Mouse (Mus musculus): ENCODE measurements at regions not wholly inside any gene's neighbourhood (a gene's known extent, or its start where the extent isn't known, plus 50 kb on each side); places are given as distances from the start of the nearest gene placed in this dataset.

- 75% methylated on average over 6 of the region's 6 CpGs for WGBS
- Histone ChIP-seq H3K9ac (ENCODE audit: low read length) (no peak overlapping the region), H3K27me3 (replicated peaks; ENCODE audit: control insufficient read depth, insufficient read depth, low read length) (no peaks in the 10 kb centered on the region), H3K9me3 (replicated peaks; ENCODE audit: control insufficient read depth, low read length) (no peaks in the 10 kb centered on the region), H3K4me3 (ENCODE audit: low read depth, low read length) (no peak overlapping the region), H3K4me1 (ENCODE audit: control insufficient read depth, insufficient read depth, low read length) (peaks cover 21% of the 10 kb centered on the region), H3K4me2 (ENCODE audit: low read length) (no peak overlapping the region), H3K36me3 (ENCODE audit: control insufficient read depth, insufficient read depth, low read length) (no peaks in the 10 kb centered on the region), H3K27ac (ENCODE audit: low read depth, low read length) (no peak overlapping the region)
- ATAC-seq (no peak), DNase-seq (ENCODE audit: low spot score) (no peak)
These were observed 80.8 kb upstream of the 4930583I09Rik start for GRCm38 (mm10) chr17:64916657-64917056.

DNA sequence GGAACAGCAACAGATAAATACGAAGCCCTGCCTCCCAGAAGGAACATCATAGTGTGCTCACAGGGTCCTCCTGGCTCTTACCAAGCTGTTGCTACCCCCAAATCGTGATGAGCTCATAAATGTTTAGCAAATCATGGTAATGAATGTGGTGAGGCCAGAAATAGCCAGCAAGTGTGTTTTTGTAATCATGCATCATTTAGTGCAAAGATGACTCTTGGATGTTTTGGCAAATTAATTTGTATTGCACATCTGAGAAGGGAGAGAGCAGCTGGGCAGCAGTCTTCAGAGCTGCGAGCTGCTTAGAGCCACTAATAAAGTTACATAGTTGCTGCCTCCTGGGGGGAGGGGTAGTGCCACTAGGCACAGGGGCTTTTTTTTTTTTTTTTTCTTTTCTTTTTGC, 79.8 kb upstream of the 4930583I09Rik start:
- no peak overlapping the region for H3K4me3 ChIP-seq (ENCODE audit: low read depth, low read length)
- H3K4me1 ChIP-seq (ENCODE audit: control insufficient read depth, insufficient read depth, low read length), result peaks cover 21% of the 10 kb centered on the region
- H3K9me3 ChIP-seq (replicated peaks; ENCODE audit: control insufficient read depth, low read length), result no peaks in the 10 kb centered on the region
- DNase-seq (ENCODE audit: low spot score) (peak; percentile 53), ATAC-seq (peak; percentile 35; the same call in 1 of the 2 replicates)
- WGBS, result 28% methylated on average over 3 of the region's 3 CpGs
- no peaks in the 10 kb centered on the region for H3K27me3 ChIP-seq (replicated peaks; ENCODE audit: control insufficient read depth, insufficient read depth, low read length)
- H3K4me2 ChIP-seq (ENCODE audit: low read length), result no peak overlapping the region
- no peaks in the 10 kb centered on the region for H3K36me3 ChIP-seq (ENCODE audit: control insufficient read depth, insufficient read depth, low read length)
- H3K27ac ChIP-seq (ENCODE audit: low read depth, low read length), result no peak overlapping the region
- no peak overlapping the region for H3K9ac ChIP-seq (ENCODE audit: low read length)

DNA sequence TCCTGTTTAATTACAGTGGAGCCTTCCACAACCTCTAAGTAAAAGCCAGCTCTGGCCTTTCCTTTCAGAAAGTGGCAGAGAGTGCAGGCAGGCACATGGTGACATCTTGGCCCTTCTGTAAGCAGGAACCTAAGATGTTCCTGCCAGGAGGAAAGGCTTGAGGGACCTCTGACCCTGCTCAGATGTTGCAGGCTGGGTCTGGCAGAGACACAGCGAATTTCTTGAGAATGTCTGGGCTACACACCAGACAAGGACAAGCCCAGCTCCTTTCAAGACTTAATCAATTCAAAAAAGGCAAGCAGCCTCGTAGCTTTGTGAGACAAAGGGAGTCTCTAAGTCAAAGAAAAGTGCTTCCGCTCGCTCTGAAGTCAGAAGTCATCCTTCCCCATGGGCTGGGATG, 79.2 kb upstream of the 4930583I09Rik start:
- no peaks in the 10 kb centered on the region for H3K27me3 ChIP-seq (replicated peaks; ENCODE audit: control insufficient read depth, insufficient read depth, low read length)
- H3K4me2 ChIP-seq (ENCODE audit: low read length), result no peak overlapping the region
- 0 out of 2 replicates have a peak overlapping the region, but pooled peaks have one; percentile 9 for H3K9ac ChIP-seq (ENCODE audit: low read length)
- no peak overlapping the region for H3K4me3 ChIP-seq (ENCODE audit: low read depth, low read length)
- WGBS, result 11% methylated on average over 4 of the region's 4 CpGs
- peaks cover 21% of the 10 kb centered on the region for H3K4me1 ChIP-seq (ENCODE audit: control insufficient read depth, insufficient read depth, low read length)
- ATAC-seq (no peak), DNase-seq (ENCODE audit: low spot score) (no peak)
- no peaks in the 10 kb centered on the region for H3K36me3 ChIP-seq (ENCODE audit: control insufficient read depth, insufficient read depth, low read length)
- H3K9me3 ChIP-seq (replicated peaks; ENCODE audit: control insufficient read depth, low read length), result no peaks in the 10 kb centered on the region
- no peak overlapping the region for H3K27ac ChIP-seq (ENCODE audit: low read depth, low read length)

DNA sequence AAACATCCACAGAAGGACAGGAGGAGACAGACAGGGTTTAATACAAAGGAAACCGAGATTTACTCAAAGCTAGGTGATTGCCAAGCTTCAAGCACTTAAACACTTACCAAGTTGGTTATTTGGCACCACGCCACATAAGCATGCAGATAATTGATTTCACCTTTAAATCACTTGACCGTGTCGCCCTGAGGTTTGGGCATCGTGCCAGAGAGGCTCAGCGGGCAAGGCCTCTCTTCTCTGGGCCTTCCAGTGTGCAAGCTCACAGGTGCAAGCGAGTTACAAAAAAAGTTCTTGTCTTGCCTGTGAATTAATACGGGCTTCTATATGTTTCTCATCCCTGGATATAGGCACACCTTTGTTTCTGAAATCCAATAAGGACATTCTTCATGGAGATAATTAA, 78.4 kb upstream of the 4930583I09Rik start:
- peaks cover 21% of the 10 kb centered on the region for H3K4me1 ChIP-seq (ENCODE audit: control insufficient read depth, insufficient read depth, low read length)
- H3K36me3 ChIP-seq (ENCODE audit: control insufficient read depth, insufficient read depth, low read length), result no peaks in the 10 kb centered on the region
- DNase-seq (ENCODE audit: low spot score) (peak; percentile 65), ATAC-seq (peak; percentile 27)
- H3K4me3 ChIP-seq (ENCODE audit: low read depth, low read length), result no peak overlapping the region
- H3K9me3 ChIP-seq (replicated peaks; ENCODE audit: control insufficient read depth, low read length), result no peaks in the 10 kb centered on the region
- no peak overlapping the region for H3K4me2 ChIP-seq (ENCODE audit: low read length)
- no peak overlapping the region for H3K27ac ChIP-seq (ENCODE audit: low read depth, low read length)
- no peaks in the 10 kb centered on the region for H3K27me3 ChIP-seq (replicated peaks; ENCODE audit: control insufficient read depth, insufficient read depth, low read length)
- 20% methylated on average over 8 of the region's 8 CpGs for WGBS
- no peak overlapping the region for H3K9ac ChIP-seq (ENCODE audit: low read length)

- no peaks in the 10 kb centered on the region for H3K27me3 ChIP-seq (replicated peaks; ENCODE audit: control insufficient read depth, insufficient read depth, low read length)
- DNase-seq (ENCODE audit: low spot score) (no peak), ATAC-seq (no peak)
- no peak overlapping the region for H3K9ac ChIP-seq (ENCODE audit: low read length)
- no peak overlapping the region for H3K27ac ChIP-seq (ENCODE audit: low read depth, low read length)
- H3K4me3 ChIP-seq (ENCODE audit: low read depth, low read length), result no peak overlapping the region
- WGBS, result 86% methylated on average over 1 of the region's 1 CpGs
- no peak overlapping the region for H3K4me2 ChIP-seq (ENCODE audit: low read length)
- no peaks in the 10 kb centered on the region for H3K36me3 ChIP-seq (ENCODE audit: control insufficient read depth, insufficient read depth, low read length)
- H3K4me1 ChIP-seq (ENCODE audit: control insufficient read depth, insufficient read depth, low read length), result no peaks in the 10 kb centered on the region; the same call in 1 of the 2 replicates
- no peaks in the 10 kb centered on the region for H3K9me3 ChIP-seq (replicated peaks; ENCODE audit: control insufficient read depth, low read length)
These were observed 72.8 kb upstream of the 4930583I09Rik start for GRCm38 (mm10) chr17:64908671-64909070.

- 71% methylated on average over 17 of the region's 17 CpGs for WGBS
- no peaks in the 10 kb centered on the region for H3K36me3 ChIP-seq (ENCODE audit: control insufficient read depth, insufficient read depth, low read length)
- H3K9me3 ChIP-seq (replicated peaks; ENCODE audit: control insufficient read depth, low read length), result no peaks in the 10 kb centered on the region
- H3K4me2 ChIP-seq (ENCODE audit: low read length), result no peak overlapping the region
- H3K9ac ChIP-seq (ENCODE audit: low read length), result no peak overlapping the region
- H3K27ac ChIP-seq (ENCODE audit: low read depth, low read length), result no peak overlapping the region; the same call in 1 of the 2 replicates
- no peaks in the 10 kb centered on the region for H3K27me3 ChIP-seq (replicated peaks; ENCODE audit: control insufficient read depth, insufficient read depth, low read length)
- DNase-seq (ENCODE audit: low spot score) (no peak), ATAC-seq (peak; percentile 42)
- no peak overlapping the region for H3K4me3 ChIP-seq (ENCODE audit: low read depth, low read length)
- H3K4me1 ChIP-seq (ENCODE audit: control insufficient read depth, insufficient read depth, low read length), result no peaks in the 10 kb centered on the region
These were observed 66.1 kb upstream of the 4930583I09Rik start for GRCm38 (mm10) chr17:64901721-64902623.

GRCm38 (mm10) chr17:64897473-64897872, 61.6 kb upstream of the 4930583I09Rik start:
- ATAC-seq, result 0 out of 2 replicates have a peak, but pooled peaks have one; percentile 29
- WGBS, result 41% methylated on average over 1 of the region's 1 CpGs
- H3K4me2 ChIP-seq (ENCODE audit: low read length), result no peak overlapping the region

GRCm38 (mm10) chr17:64895886-64896285, 60.0 kb upstream of the 4930583I09Rik start:
- 97% methylated on average over 10 of the region's 10 CpGs for WGBS
- no peak for ATAC-seq

More at GRCm38 (mm10) chr17:64897473-64897872, 61.6 kb upstream of the 4930583I09Rik start:
- Histone ChIP-seq H3K27me3 (replicated peaks; ENCODE audit: control insufficient read depth, insufficient read depth, low read length) (no peaks in the 10 kb centered on the region), H3K36me3 (ENCODE audit: control insufficient read depth, insufficient read depth, low read length) (no peaks in the 10 kb centered on the region), H3K4me1 (ENCODE audit: control insufficient read depth, insufficient read depth, low read length) (no peaks in the 10 kb centered on the region), H3K9ac (ENCODE audit: low read length) (no peak overlapping the region), H3K27ac (ENCODE audit: low read depth, low read length) (no peak overlapping the region), H3K9me3 (replicated peaks; ENCODE audit: control insufficient read depth, low read length) (no peaks in the 10 kb centered on the region), H3K4me3 (ENCODE audit: low read depth, low read length) (no peak overlapping the region)
- DNase-seq (ENCODE audit: low spot score), result peak; percentile 31

GRCm38 (mm10) chr17:64895466-64895865, 59.6 kb upstream of the 4930583I09Rik start:
- Histone ChIP-seq H3K4me1 (ENCODE audit: control insufficient read depth, insufficient read depth, low read length) (no peaks in the 10 kb centered on the region), H3K9ac (ENCODE audit: low read length) (no peak overlapping the region), H3K27ac (ENCODE audit: low read depth, low read length) (no peak overlapping the region), H3K9me3 (replicated peaks; ENCODE audit: control insufficient read depth, low read length) (no peaks in the 10 kb centered on the region), H3K27me3 (replicated peaks; ENCODE audit: control insufficient read depth, insufficient read depth, low read length) (no peaks in the 10 kb centered on the region), H3K4me2 (ENCODE audit: low read length) (no peak overlapping the region), H3K36me3 (ENCODE audit: control insufficient read depth, insufficient read depth, low read length) (no peaks in the 10 kb centered on the region), H3K4me3 (ENCODE audit: low read depth, low read length) (no peak overlapping the region)
- 91% methylated on average over 10 of the region's 10 CpGs for WGBS
- DNase-seq (ENCODE audit: low spot score) (no peak), ATAC-seq (no peak)

More at GRCm38 (mm10) chr17:64895886-64896285, 60.0 kb upstream of the 4930583I09Rik start:
- H3K9me3 ChIP-seq (replicated peaks; ENCODE audit: control insufficient read depth, low read length), result no peaks in the 10 kb centered on the region
- no peak overlapping the region for H3K27ac ChIP-seq (ENCODE audit: low read depth, low read length)
- no peak overlapping the region for H3K4me3 ChIP-seq (ENCODE audit: low read depth, low read length)
- H3K9ac ChIP-seq (ENCODE audit: low read length), result no peak overlapping the region
- DNase-seq (ENCODE audit: low spot score), result no peak
- H3K4me1 ChIP-seq (ENCODE audit: control insufficient read depth, insufficient read depth, low read length), result no peaks in the 10 kb centered on the region
- H3K4me2 ChIP-seq (ENCODE audit: low read length), result no peak overlapping the region
- H3K36me3 ChIP-seq (ENCODE audit: control insufficient read depth, insufficient read depth, low read length), result no peaks in the 10 kb centered on the region
- no peaks in the 10 kb centered on the region for H3K27me3 ChIP-seq (replicated peaks; ENCODE audit: control insufficient read depth, insufficient read depth, low read length)
